Mouse (Mus musculus) CH12.LX (cell line): ENCODE data around the gene Raph1.

Experiments
- CHD1 ChIP-seq: IDR thresholded peaks from 2 replicates; pipeline ENCODE4 v1.6.1; 2012; ENCODE audit warnings: low read depth, low read length, improper control_type of control experiment, inconsistent platforms
- CTCF ChIP-seq, 2 experiments: IDR thresholded peaks in 1 of 2; conservative IDR thresholded peaks in 1 of 2; 2 replicates each; pipeline ENCODE4 v1.5.1; 2011 to 2012; ENCODE audit warnings: low read depth in 2 of 2, low read length in 2 of 2, improper control_type of control experiment in 1 of 2, inconsistent platforms in 1 of 2, mild to moderate bottlenecking in 1 of 2, moderate library complexity in 1 of 2
- KAT2A ChIP-seq: IDR thresholded peaks from 2 replicates; pipeline ENCODE4 v1.6.1; 2012; ENCODE audit warnings: low read length, improper control_type of control experiment, inconsistent platforms; ENCODE audit not compliant: insufficient replicate concordance
- MAZ ChIP-seq: IDR thresholded peaks from 2 replicates; pipeline ENCODE4 v1.6.1; 2012; ENCODE audit warnings: low read depth, mild to moderate bottlenecking, inconsistent platforms, low read length, improper control_type of control experiment, moderate library complexity
- MXI1 ChIP-seq: IDR thresholded peaks from 2 replicates; pipeline ENCODE4 v1.6.1; 2011; ENCODE audit warnings: mild to moderate bottlenecking, low read depth, low read length, improper control_type of control experiment
- NELFE ChIP-seq: IDR thresholded peaks from 2 replicates; pipeline ENCODE4 v1.6.1; 2011; ENCODE audit warnings: low read depth, low read length, improper control_type of control experiment
- RCOR1 ChIP-seq: conservative IDR thresholded peaks from 2 replicates; pipeline ENCODE4 v1.6.1; 2012; ENCODE audit warnings: low read depth, mild to moderate bottlenecking, inconsistent platforms, low read length, improper control_type of control experiment
- TBP ChIP-seq: conservative IDR thresholded peaks from 2 replicates; pipeline ENCODE4 v1.6.1; 2011; ENCODE audit warnings: low read depth, low read length, improper control_type of control experiment
- TCF12 ChIP-seq: IDR thresholded peaks from 2 replicates; pipeline ENCODE4 v1.6.1; 2014; ENCODE audit warnings: low read depth, mild to moderate bottlenecking, inconsistent platforms, low read length, improper control_type of control experiment
- ZMIZ1 ChIP-seq: IDR thresholded peaks from 2 replicates; pipeline ENCODE4 v1.6.1; 2012; ENCODE audit warnings: low read depth, mild to moderate bottlenecking, inconsistent platforms, low read length, improper control_type of control experiment

DNA sequence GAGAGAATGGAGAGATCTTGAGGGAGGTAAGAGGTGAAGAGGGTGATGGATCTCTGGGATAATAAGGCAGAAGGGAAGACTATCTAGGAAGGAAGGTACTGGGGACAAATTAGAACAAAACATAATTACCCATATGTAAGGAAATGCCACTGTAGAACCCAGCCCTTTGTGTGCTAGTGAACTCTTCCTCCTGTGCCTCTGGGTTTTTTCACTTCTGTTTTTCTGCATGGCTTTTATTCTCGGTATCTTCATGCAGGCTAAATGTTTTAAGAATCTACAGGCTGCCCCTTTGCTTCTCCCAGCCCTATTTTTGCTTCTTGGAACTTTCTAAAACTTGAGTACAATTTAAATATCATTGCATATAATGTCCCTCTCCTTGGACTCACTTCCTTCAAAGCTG, 48.8 kb upstream of the Raph1 start:
- TF ChIP-seq CTCF (conservative IDR thresholded peaks at IDR 0.05 in 1 of 2, IDR thresholded peaks at IDR 0.05 in 1 of 2; ENCODE audit: low read depth in 2 of 2, low read length in 2 of 2) (no peak), MXI1 (no peak), CHD1 (no peak), MAZ (no peak), TCF12 (no peak), NELFE (no peak), ZMIZ1 (no peak), TBP (no peak), RCOR1 (no peak), KAT2A (no peak)
